Mouse (Mus musculus) retina, adult 2 months (tissue): ENCODE results near the gene Cstad.

Source experiments
- DNase-seq: peaks from one replicate; pipeline ENCODE4 v3.0.0-alpha.2; 2012; ENCODE audit warnings: low read depth, low spot score

Gene Cstad

DNA sequence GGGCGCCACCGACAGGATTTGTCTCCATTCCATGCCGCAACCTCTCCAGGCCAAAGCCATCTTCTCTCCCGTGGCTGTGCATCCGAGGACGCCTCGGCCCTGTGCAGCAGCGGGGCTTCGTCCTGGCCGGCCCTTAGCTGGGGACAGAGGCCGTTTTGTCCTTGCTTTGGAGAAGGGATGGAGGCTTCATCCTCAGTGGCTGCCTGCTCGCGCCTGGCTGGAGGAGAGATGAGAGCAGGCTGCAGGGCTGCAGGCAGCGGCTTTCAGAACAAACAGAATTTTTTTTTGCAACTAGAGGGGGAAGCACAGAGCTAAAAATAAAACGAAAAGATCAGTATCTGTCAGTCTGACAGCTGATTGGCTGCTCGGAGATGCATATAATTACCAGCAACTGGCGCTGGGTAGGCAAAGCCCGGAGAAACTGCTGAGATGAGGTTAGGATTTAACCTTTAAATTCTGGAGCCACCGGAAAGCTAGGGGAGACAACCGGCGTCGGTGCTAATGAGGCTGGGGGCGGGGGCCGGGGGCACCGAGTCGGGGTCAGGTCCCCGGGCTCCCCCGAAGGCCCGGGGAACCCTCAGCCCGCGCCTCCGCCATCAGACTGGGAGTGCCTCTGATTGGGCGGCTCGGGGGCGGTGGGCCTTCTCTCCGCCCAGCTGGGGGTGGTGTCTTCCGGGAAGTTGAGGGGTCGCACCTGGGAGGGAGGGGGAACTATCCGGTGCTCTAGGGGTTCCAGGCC lies at the start of gene Cstad:
Cstad (plus strand) TSS at position 400 of the 739 bp plus-strand sequence.
- DNase-seq = no peak

DNA sequence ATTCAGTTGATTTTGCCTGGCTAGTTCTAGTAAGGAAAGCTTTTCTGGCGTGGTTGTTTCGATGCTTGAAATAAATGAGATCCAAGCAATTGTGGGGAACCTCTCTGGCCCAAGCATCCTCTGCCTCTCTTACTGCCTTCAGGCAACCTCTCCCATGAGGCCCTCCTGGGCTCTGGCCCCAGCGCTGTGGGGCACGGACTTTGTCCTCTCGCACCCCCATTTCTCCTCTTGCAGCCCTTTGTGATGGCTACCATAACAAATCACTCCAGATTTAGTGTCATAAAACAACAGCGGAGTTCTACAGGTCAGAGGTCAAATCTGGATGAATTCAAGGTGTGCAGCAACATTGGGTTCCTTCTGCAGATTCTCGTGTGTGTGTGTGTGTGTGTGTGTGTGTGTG lies 49.1 kb upstream of the Cstad start:
- DNase-seq = no peak

DNA sequence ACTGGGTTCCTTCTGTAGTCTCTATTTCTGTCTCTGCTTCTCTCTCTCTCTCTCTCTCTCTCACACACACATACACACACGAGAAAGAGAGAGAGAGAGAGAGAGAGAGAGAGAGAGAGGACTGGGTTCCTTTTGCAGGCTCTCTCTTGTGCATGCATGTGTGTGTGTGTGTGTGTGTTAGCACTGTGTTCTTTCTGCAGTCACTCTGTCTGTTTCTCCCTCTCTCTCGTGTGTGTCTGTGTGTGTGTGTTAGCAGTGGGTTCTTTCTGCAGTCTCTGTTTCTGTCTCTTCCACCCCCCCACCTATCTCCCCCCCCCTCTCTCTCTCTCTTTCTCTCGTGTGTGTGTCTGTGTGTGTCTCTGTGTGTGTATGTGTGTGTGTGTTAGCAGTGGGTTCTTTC lies 48.6 kb upstream of the Cstad start:
- no peak for DNase-seq

DNA sequence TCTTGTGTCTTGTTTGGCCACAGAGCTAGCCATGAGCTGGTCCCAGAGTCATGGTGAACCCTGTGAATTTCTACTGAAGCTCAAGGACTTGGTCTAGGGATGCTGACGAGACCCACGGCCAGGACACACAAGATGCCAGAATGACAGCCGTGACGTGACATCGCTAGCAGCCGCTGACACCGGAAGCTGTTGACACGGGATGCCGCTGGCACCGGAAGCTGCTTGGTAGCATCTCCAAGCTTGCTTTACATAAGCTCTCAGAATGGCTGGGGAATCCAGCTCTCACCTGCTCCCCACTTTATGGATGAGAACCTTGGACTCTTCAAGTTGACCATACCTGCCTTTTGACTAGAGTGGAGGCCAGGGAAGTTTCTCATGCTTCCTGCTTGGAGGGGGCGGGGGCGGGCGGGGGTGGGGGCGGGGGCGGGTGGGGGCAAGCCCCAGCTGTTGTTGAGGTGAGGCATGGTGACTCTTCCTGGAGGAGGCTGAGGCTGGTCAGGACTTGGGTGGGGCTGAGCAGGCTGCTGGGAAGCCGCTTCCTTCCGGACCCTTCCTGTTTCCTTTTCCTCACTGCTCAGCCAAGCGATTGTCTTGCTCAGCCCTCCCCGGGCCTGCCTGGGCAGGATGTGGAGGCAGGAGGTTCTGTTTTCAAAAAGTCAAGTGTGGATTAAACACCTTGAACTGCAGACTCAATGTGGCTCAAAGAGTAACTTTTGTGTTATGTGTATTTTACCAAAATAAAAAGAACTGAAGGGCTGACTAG lies 47.2 kb upstream of the Cstad start:
- no peak for DNase-seq

DNA sequence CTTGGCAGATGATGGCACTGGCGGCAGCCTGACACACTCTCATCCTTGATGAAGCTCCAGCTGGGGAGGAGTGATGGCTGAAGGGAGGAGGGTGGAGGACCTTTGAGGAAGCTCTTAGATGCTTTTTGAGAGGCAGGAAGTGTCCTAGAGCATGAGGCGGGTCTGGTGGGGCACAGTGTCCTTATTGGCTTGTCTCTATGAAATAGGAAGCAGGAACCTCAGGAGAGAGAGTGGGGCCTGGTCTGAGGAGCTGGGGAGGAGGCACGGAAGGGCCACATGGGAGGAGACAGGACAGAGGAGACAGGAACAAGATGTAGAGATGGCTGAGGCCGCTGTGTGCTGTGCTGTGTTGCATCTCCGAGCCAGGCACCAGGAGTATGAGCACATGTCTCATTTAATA lies 43.3 kb upstream of the Cstad start:
- no peak for DNase-seq

DNA sequence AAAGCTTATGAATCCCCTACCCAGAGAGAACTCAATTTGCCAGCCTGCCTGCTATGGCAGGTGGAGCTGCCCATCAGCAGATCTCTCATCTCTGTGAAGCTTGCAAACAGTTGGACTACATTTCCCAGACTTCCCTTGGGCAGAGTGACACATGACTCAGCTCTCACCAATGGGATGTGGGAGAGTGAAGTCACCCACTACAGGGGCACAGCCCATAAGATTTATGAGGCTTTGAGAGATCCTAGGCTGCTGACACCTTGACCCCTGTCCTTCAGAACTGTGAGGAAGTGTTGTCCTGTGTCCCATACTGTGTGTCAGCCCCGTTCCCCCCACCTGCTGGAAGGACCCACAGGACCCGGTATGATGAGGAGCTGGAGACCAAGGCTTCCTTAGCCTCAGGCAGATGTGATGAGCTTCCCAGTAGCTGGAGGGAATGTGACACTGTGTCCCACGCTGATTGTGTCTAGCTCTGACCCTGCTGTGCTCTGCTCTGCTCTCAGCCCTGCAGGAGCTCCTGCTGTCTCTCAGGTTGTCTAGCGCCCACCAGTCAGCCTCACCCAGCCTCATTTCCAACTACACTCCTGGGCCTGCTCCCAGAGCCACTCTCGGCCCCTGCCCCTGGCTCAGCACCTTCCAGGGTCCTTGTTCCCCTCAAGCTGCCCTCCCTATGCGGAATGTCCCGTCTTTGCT lies 40.8 kb upstream of the Cstad start:
- DNase-seq = peak; percentile 53

DNA sequence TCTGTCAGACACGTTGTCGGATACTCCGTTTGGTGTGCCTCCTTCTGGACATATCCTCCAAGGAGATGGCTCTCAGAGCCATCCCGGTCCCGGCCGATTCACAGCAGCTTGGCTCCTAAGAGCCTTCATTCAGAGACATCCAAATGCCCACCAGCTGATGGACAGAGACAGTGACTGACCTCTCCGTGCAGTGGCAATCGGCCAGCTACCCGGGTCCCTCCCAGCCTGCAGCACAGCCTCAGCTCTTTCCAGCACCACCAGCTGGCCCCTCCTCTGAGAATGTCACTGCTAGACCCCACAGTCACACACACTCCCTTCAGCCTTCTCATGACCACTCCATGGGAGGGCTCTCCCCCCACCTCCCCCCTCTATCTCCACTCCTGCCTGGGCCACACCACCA lies 39.6 kb upstream of the Cstad start:
- no peak for DNase-seq

DNA sequence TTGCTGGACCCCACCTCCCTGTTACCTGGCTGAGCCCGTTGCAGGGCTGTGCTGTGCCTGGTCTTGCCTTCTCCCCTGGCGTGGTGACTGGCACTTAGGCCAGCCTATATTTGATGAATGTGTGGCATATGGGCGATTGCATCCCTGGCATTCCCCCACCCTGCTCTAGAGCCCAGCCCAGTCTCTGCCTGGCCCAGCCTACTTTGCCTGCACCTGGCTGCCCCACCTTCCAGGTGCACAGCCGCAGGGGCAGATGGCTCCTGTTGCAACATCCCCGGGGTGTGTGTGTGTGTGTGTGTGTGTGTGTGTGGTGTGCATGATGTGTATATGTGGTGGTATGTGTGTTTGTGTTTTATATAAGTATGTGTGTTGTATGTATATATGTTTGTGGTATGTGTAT lies 38.3 kb upstream of the Cstad start:
- DNase-seq = no peak

DNA sequence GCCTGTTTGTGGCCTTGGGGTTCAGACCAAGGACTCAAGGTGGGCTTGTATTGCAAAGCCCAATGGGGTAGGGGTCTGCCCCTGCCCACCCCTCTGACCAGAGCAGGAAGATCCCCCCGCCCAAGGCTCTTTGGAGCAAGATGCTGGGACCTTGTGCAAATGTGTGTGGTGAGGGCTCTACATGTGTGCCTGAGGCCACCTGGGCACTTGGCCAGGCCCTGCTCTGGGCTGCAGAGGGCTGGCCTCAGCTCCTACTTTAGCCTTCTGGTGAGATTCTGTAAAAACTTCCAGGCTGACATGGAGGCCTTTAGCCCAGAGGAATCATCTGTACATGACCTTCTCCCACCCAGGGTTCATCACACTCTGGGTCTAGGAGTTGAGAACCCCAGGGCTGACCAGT lies 35.3 kb upstream of the Cstad start:
- no peak for DNase-seq

DNA sequence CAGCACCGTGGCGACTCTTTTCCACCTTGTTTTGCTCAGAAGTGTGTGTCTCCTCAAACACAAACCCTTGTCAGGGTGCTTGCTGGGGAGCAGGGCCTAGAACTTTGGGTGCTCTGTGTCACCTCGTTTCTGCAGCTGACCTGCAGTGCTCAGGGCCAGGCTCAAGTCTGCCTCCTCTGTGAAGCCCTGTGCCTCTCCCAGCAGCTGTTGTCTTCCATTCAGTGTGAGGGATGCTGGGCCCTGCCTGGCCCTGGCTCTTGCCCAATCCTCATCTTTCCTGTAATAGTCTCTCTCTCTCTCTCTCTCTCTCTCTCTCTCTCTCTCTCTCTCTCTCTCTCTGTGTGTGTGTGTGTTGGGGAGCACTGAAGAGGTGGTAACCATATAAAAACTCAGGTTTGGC lies 32.3 kb upstream of the Cstad start:
- DNase-seq = no peak

DNA sequence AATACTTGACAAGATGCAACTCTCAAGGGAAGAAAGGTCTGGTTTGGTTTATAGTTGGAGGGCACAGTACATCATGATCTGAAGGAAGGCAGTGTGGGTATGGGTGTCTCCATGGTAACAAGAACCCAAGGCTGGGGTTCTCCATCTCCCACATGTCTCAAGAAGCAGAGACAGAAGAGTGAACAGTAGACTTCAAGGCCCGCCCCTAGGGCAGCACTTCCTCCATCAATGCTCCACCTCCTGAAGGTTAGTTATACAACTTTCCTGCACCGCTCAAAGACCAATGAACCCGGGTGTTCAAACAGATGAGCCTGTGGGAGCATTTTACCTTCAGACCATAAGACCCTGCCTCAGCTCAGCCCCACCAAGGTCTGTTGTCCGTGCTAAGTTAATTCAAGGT lies 23.2 kb upstream of the Cstad start:
- no peak for DNase-seq

DNA sequence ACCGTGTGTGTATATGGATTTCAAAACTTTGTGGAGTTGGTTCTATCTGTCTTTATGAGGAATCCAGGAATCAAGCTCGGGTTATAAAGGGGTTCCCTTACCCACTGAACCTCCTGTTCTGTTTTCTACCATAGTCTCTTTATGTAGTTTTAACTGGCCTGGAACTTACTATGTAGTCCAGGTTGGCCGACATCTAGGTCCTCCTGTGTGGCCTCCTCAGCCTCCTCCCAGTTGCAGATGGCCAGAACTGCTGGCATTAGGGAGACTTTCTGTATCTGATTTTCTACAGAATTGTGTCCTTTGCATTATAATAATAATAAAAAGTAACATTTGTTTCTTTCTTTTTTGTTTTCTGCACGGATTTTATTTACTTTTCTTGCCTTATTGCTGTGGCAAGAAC lies 21.3 kb upstream of the Cstad start:
- no peak for DNase-seq

DNA sequence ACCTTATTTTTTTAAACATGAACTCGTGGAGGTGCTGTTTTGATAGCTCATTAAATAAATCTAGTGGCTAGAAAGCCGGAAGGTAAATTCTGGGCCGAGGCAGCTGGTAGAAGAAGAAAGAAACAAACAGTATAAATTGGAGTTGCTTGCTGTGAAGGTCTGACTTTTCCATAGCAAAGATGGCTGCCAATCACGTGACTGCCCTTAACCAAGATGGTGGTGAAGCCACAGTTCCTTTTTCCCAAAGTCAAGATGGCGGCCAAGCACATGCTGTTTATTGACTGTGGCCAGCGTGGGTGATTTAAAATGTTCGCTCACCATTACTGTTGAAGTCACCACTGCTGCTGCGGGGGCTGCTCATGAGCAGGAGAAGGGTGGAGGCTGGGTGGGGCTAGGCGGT lies 17.8 kb upstream of the Cstad start:
- DNase-seq = no peak

DNA sequence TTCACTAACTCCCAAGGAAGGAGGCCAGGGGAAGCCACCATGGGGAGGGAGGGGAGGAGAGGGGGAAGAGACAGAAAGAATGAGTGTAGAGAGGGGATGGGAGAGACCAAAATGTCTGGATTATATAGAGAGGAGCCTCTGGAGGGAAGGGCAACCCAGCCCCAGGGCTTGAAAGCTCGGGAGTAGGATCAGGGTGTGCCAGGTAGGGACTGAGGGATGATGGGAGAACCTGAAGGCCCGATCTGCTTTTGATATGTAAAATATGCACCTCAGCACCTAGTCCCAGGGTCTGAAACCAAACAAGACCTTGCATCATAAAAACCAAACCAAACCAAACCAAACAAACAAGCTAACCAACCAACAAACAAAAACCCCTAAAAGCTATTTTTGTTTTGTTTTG lies 16.8 kb upstream of the Cstad start:
- DNase-seq = no peak

DNA sequence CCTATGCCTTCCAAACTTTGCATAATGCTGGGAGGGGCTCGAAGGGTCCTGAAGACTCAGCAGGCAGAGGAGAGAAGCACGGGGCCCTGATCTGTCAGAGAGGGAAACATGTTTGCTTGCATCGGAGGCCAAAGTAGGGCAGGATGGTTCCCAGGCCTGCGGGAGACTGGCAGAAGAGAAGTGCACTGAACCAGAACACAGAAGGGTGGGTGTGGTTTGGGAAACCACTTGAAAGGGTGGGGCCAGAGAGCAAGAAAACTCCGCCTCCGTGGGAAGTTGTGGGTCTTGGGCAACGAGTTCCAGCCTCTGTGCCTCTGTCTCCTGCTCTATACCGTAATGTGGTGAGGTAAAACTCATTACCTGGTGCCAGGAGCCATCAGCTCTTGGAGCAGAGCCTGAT lies 7.7 kb upstream of the Cstad start:
- no peak for DNase-seq

DNA sequence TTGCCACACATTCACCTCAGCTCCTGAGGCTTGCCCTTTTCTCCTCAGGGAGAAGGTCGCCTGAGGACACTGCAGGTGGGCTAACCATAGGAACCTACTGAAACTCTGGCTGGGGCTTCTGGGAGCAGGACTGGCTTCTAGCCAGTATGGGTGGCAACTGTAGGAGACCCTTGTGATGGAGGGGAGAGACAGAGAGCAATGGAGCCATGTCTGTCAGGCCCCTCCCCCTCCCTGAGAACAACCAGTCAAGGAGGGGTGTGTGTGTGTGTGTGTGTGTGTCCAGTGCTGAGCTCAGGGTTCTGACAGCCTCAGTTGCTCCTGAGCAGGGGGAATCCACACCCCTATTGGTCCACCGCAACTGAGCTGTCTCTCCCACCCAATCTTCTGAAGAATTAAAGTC lies 7.2 kb upstream of the Cstad start:
- no peak for DNase-seq

DNA sequence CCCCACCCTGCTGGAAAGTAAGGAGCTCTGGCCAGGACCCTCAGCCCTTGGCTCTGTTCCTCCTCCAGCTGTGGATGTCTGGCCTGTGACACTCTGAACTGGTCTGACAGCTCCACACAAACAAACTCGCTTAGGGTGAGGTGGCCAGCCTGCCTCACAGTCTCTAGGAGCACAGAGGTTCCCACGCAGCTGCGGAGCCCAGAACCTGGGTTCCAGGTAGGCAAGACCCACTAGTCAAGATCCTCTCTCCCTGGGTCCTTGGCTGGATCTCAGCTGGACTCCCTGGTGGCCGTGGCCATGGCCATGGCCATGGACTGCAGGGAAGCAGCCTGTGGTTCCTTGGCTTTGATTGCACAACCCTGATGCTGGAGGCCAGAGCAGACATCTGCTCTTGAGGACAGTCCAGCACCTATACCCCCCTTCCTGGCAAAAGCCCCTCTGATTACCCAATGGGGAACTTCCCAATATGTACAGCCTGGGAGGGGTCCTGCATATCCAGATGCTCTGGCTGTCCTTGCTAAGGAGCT lies 5.8 kb upstream of the Cstad start:
- DNase-seq = no peak

DNA sequence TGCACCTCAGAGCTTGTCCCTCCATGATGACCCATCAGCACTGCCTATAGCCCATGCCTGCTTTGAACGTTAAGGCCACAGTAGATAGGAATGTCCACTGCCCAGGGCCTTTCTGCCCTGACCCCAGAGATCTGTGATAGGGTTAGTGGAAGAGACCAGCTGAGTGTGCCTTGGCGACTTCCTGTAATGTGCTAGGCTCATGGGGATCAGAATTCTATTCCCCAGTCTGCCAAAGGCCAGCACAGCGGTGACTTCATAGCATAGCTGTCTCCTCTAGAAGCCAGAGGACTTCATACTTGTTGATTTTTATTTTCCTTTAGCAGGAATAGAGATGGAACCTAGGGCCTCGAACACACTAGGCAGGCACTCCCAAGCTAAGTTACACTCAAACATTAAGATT lies 5.1 kb upstream of the Cstad start:
- DNase-seq = no peak

DNA sequence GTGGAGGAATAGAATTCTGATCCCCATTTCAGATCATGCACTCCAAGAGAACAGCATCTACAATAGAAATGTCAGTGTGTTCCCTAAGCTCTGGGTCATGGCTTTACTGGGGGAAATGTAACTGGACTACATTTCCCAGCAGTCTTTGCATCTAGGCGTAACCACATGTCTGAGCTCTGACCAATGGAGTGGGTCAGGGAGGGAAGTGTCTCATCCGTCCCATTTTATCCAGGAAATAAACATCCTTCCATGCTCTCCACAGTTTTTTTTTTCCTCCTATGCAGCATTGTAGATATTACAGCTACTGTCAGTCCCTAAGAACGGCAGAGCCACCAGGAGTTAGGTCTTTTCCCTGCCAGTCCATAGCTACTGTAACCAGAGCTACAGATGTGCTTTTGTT lies 3.9 kb upstream of the Cstad start:
- peak; percentile 71 for DNase-seq

DNA sequence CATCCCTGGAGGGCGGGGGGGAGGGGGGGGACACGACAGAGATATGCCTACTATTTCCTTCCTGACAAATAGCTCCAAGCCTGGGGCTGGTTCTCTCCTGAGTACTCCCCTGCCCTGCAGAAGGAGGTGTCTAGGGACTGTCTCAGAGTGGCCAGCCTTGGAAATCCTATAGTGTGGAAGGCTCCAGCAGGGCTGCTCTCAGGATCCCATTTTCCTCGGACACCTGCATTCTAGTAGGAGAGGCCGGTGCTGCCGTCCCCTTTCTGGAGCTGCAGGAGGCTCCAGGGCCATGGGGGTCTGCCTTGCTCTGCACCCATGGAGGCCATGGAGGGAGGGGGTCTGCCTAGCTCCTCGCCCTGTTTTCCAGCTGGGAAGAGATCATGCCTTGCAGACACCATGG lies 2.4 kb upstream of the Cstad start:
- no peak for DNase-seq

DNA sequence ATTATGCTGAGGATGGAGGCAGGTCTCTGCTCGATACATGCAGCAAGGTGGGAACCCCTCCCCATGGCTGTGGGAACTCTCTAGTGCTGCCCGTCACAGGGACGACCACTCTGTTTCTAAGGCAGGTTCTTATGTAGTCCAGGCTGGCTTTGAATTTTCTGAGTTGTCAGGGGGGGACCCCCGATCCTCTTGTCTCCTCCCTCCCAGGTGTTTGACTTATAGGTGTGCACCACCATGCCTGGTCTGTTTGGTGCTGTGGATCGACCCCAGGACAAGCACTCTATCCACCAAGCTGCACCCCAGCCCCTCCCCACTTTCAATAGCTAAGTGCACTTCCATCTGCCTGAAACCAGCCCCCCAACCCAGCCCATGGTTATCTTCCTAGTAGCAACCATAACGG lies 1.9 kb upstream of the Cstad start:
- DNase-seq = no peak

DNA sequence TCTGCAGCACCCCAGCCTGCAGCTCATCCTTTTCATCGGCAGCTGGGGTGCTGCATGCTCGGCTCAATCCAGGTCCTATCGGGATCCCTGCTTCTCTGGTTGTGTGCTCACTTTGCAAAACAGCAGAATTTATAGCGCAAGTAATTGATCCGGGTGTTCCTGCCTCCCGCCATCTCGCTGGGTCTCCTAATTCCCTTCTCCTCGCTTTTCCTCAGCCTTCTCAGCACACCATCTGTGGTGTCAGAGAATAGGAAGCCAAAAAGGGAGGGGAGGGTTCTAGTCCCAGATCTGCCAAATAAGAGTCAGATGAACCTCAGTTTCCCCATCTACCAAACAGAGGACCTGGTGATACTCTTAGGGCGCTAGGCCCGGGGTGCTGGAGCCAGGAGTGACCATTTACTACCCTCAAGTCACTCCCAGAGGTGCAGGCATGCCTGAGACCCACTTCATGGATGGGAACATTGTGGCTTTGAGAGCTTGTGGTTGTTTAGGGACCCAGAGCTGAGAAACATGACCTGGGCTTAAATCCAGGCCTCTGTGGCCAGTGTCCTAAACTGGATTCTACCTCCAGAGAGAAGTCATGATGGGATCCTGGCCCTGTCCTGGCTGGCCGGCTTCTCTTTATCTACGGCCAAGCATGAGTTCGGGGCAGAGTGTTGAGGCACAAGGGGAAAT lies 1.1 kb upstream of the Cstad start:
- DNase-seq = no peak
